Mouse (Mus musculus) bone marrow, adult 2 months (tissue): ENCODE data around the gene Camta1.

Experiments used
- CTCF ChIP-seq: fragments of 200-500 bp; IDR thresholded peaks from 2 replicates; pipeline ENCODE4 v1.5.1; 2011; ENCODE audit warnings: low read length, control low read depth; ENCODE audit not compliant: control insufficient read depth, insufficient read depth
- POLR2A ChIP-seq: fragments of 200-500 bp; IDR thresholded peaks from 2 replicates; pipeline ENCODE4 v1.6.1; 2011; ENCODE audit warnings: low read depth, mild to moderate bottlenecking, control low read depth, low read length, borderline replicate concordance; ENCODE audit not compliant: control insufficient read depth

DNA sequence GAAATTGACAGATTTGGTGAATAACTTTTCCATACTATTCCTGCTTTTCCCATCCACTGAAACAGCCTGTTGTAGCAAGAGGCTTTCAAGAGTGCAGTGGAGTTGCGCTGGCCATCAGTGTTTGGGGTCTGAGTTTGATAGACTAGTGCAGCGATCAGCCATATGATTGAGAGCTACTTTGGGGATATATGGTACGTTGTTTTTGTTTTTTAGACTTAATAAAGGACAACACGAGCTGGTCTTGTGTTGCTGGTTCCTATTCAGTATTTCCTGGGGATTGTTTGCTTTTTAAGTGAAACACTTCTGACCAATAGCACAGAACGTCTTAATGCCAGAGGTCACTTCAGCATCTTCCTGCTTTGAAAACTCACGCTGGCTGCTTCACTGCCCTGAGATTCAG, 993.5 kb downstream of the Camta1 start:
- TF ChIP-seq POLR2A (no peak), CTCF (no peak)
